Mouse (Mus musculus) myocyte (in vitro differentiated cells): ENCODE results near the gene Itpkb. TPM values are rescaled to one million over a fixed set of nuclear protein-coding genes. Genes with fewer than 3 reads are reported as not detected.

Experiments used
- H3K27me3 ChIP-seq: one replicate; pipeline ENCODE4 v1.6.1; 2011; ENCODE audit not compliant: control insufficient read depth, insufficient read depth, insufficient read length
- H3K36me3 ChIP-seq: one replicate; pipeline ENCODE4 v1.6.1; 2011; ENCODE audit not compliant: control insufficient read depth, insufficient read depth
- H3K4me2 ChIP-seq: one replicate; pipeline ENCODE4 v1.6.1; 2011; ENCODE audit warnings: low read depth, control low read depth
- H3K4me3 ChIP-seq: one replicate; pipeline ENCODE4 v1.5.1; 2011; ENCODE audit warnings: mild to moderate bottlenecking, control low read depth, moderate library complexity
- H3K79me2 ChIP-seq: one replicate; pipeline ENCODE4 v1.6.1; 2011; ENCODE audit not compliant: control insufficient read depth, insufficient read depth
- H3ac ChIP-seq: one replicate; pipeline ENCODE4 v1.6.1; 2011; ENCODE audit not compliant: control insufficient read depth, insufficient read length
- CEBPB ChIP-seq: IDR thresholded peaks from 2 replicates; pipeline ENCODE4 v1.6.1; 2011; ENCODE audit warnings: mild to moderate bottlenecking, moderate library complexity; ENCODE audit not compliant: poor library complexity, insufficient read depth, severe bottlenecking
- E2F4 ChIP-seq: IDR thresholded peaks from one replicate; pipeline ENCODE4 v1.6.1; 2011; ENCODE audit warnings: mild to moderate bottlenecking, control low read depth, moderate library complexity; ENCODE audit not compliant: insufficient read depth
- MAX ChIP-seq: IDR thresholded peaks from one replicate; pipeline ENCODE4 v1.6.1; 2011; ENCODE audit warnings: low read depth, mild to moderate bottlenecking, control low read depth
- MYOD1 ChIP-seq, 3 experiments: IDR thresholded peaks; one replicate each; pipeline ENCODE4 v1.6.1; 2011; ENCODE audit warnings: control low read depth in 2 of 3, low read depth in 2 of 3, mild to moderate bottlenecking in 2 of 3, moderate library complexity in 1 of 3; ENCODE audit not compliant: insufficient read length in 2 of 3, control insufficient read depth in 1 of 3
- MYOG ChIP-seq, 3 experiments: IDR thresholded peaks; one replicate each; pipeline ENCODE4 v1.6.1; 2011; ENCODE audit warnings: control low read depth in 2 of 3, low read depth in 2 of 3, mild to moderate bottlenecking in 2 of 3; ENCODE audit not compliant: insufficient read length in 2 of 3, control insufficient read depth in 1 of 3, insufficient read depth in 1 of 3
- POLR2A ChIP-seq: IDR thresholded peaks from one replicate; pipeline ENCODE4 v1.6.1; 2011; ENCODE audit warnings: low read depth, mild to moderate bottlenecking, control low read depth, moderate library complexity; ENCODE audit not compliant: insufficient read length
- POLR2AphosphoS2 ChIP-seq: IDR thresholded peaks from one replicate; pipeline ENCODE4 v1.6.1; 2011; ENCODE audit warnings: low read depth, control low read depth; ENCODE audit not compliant: insufficient read length
- REST ChIP-seq: IDR thresholded peaks from one replicate; pipeline ENCODE4 v1.6.1; 2011; ENCODE audit warnings: mild to moderate bottlenecking, control low read depth, moderate library complexity; ENCODE audit not compliant: insufficient read depth, insufficient read length
- SRF ChIP-seq: IDR thresholded peaks from one replicate; pipeline ENCODE4 v1.6.1; 2011; ENCODE audit warnings: low read depth; ENCODE audit not compliant: control insufficient read depth, insufficient read length
- TCF12 ChIP-seq: IDR thresholded peaks from one replicate; pipeline ENCODE4 v1.6.1; 2011; ENCODE audit warnings: mild to moderate bottlenecking, control low read depth; ENCODE audit not compliant: poor library complexity, insufficient read depth, severe bottlenecking
- TCF3 ChIP-seq: IDR thresholded peaks from one replicate; pipeline ENCODE4 v1.6.1; 2011; ENCODE audit warnings: low read depth, control low read depth; ENCODE audit not compliant: insufficient read length
- USF1 ChIP-seq: IDR thresholded peaks from one replicate; pipeline ENCODE4 v1.6.1; 2011; ENCODE audit warnings: low read depth, mild to moderate bottlenecking, control low read depth, moderate library complexity
- polyA plus RNA-seq: library from polyadenylated mRNA; unstranded; fragments of >200 nt; fragmentation: generic; extraction: Trizol; gene quantifications from one replicate; pipeline ENCODE4 v1.2.1, GENCODE M21; 2012; ENCODE audit warnings: missing spikeins

Itpkb gene
- polyA plus RNA-seq, 1 experiment: 1.1 TPM

DNA sequence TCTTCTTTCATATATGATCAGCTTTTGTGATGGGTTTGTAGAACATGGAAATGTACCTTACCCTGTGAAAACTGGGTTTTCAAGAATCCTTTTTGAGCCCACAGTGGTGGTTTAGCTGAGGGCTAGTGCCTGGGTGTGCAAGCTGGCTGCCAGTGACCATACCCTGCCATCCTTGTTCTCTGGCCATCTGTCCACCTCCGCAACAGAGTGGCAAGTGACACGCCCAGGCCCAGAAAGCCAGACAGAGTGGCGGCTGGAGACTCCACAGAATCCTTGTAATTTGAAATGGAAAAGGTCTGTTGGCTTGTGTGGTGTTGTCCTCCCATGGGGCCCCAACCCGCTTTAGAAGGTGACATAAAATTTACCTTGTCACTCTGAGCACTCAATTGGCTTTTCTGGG is 31.9 kb downstream of the Itpkb start:
- no peak for TF ChIP-seq E2F4
- TF ChIP-seq TCF3: no peak
- no peak for TF ChIP-seq POLR2A
- no peak for TF ChIP-seq REST
- no peak for TF ChIP-seq SRF
- no peak for TF ChIP-seq USF1
- TF ChIP-seq POLR2AphosphoS2: no peak
- TF ChIP-seq MYOG (IDR thresholded peaks at IDR 0.05; ENCODE audit: control insufficient read depth in 1 of 3, insufficient read depth in 1 of 3, insufficient read length in 2 of 3, low read depth in 2 of 3): no peak
- no peak for TF ChIP-seq MAX
- TF ChIP-seq CEBPB: no peak
- TF ChIP-seq TCF12: no peak
- no peak for TF ChIP-seq MYOD1 (IDR thresholded peaks at IDR 0.05; ENCODE audit: control insufficient read depth in 1 of 3, insufficient read length in 2 of 3, low read depth in 2 of 3)
- no peak overlapping the region for H3ac ChIP-seq
- H3K4me3 ChIP-seq: no peak overlapping the region
- H3K79me2 ChIP-seq: no peaks in the 10 kb centered on the region
- no peaks in the 10 kb centered on the region for H3K36me3 ChIP-seq
- peaks cover 4% of the 10 kb centered on the region for H3K27me3 ChIP-seq
- H3K4me2 ChIP-seq: no peak overlapping the region

- TF ChIP-seq MAX (no peak), TCF12 (no peak), E2F4 (no peak), REST (no peak), SRF (no peak), MYOD1 (IDR thresholded peaks at IDR 0.05; ENCODE audit: control insufficient read depth in 1 of 3, insufficient read length in 2 of 3, low read depth in 2 of 3) (no peak), MYOG (IDR thresholded peaks at IDR 0.05; ENCODE audit: control insufficient read depth in 1 of 3, insufficient read depth in 1 of 3, insufficient read length in 2 of 3, low read depth in 2 of 3) (no peak), CEBPB (no peak)
- Histone ChIP-seq H3K4me3 (no peak overlapping the region), H3K4me2 (no peak overlapping the region), H3K36me3 (no peaks in the 10 kb centered on the region), H3K79me2 (no peaks in the 10 kb centered on the region), H3ac (no peak overlapping the region), H3K27me3 (peaks cover 4% of the 10 kb centered on the region)
These were observed 32.6 kb downstream of the Itpkb start for GRCm38 (mm10) chr1:180362844-180363243.

- no peaks in the 10 kb centered on the region for H3K79me2 ChIP-seq
- peaks cover 4% of the 10 kb centered on the region for H3K27me3 ChIP-seq
- H3K4me2 ChIP-seq: no peak overlapping the region
- TF ChIP-seq POLR2A (no peak), TCF3 (no peak), SRF (no peak), MAX (no peak), MYOD1 (IDR thresholded peaks at IDR 0.05; ENCODE audit: control insufficient read depth in 1 of 3, insufficient read length in 2 of 3, low read depth in 2 of 3) (no peak), E2F4 (no peak), MYOG (IDR thresholded peaks at IDR 0.05; ENCODE audit: control insufficient read depth in 1 of 3, insufficient read depth in 1 of 3, insufficient read length in 2 of 3, low read depth in 2 of 3) (no peak), USF1 (no peak), POLR2AphosphoS2 (no peak), REST (no peak), TCF12 (no peak), CEBPB (no peak)
- H3K4me3 ChIP-seq: no peak overlapping the region
- H3ac ChIP-seq: no peak overlapping the region
- H3K36me3 ChIP-seq: no peaks in the 10 kb centered on the region
These were observed 33.0 kb downstream of the Itpkb start for GRCm38 (mm10) chr1:180363317-180363716.

DNA sequence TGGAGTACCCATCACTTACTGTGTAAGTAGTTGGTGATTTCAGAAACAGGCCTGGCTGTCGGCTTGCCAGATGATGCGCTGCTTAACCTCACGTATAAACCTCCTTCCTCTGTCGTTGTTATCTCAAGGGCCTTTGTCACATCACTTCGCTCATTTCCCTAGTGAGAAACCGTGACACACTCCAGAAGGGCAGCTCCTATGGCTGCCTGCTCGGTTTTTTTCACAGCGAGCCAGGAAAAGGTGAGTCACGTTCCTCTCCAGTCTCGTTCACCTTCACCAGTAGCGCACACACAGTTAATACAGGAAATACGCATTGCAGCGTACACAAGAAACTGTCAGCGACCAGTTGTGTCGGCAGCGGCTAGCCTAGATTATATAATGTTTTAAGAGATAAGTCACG is 33.7 kb downstream of the Itpkb start:
- H3K36me3 ChIP-seq: no peaks in the 10 kb centered on the region
- no peak overlapping the region for H3K4me2 ChIP-seq
- H3K27me3 ChIP-seq: peaks cover 4% of the 10 kb centered on the region
- no peak overlapping the region for H3K4me3 ChIP-seq
- H3ac ChIP-seq: no peak overlapping the region
- TF ChIP-seq MYOD1 (IDR thresholded peaks at IDR 0.05; ENCODE audit: control insufficient read depth in 1 of 3, insufficient read length in 2 of 3, low read depth in 2 of 3) (no peak), MYOG (IDR thresholded peaks at IDR 0.05; ENCODE audit: control insufficient read depth in 1 of 3, insufficient read depth in 1 of 3, insufficient read length in 2 of 3, low read depth in 2 of 3) (no peak), TCF12 (no peak), E2F4 (no peak), SRF (no peak), CEBPB (no peak), USF1 (no peak), MAX (no peak), POLR2A (no peak), POLR2AphosphoS2 (no peak), TCF3 (no peak)
- no peaks in the 10 kb centered on the region for H3K79me2 ChIP-seq

GRCm38 (mm10) chr1:180364720-180365119 is 34.4 kb downstream of the Itpkb start:
- Histone ChIP-seq H3K36me3 (no peaks in the 10 kb centered on the region), H3ac (no peak overlapping the region), H3K27me3 (peaks cover 4% of the 10 kb centered on the region), H3K4me3 (peak overlapping the region; percentile 27), H3K79me2 (no peaks in the 10 kb centered on the region), H3K4me2 (peak overlapping the region; percentile 96)
- TF ChIP-seq MYOG (IDR thresholded peaks at IDR 0.05; ENCODE audit: control insufficient read depth in 1 of 3, insufficient read depth in 1 of 3, insufficient read length in 2 of 3, low read depth in 2 of 3) (no peak), MYOD1 (IDR thresholded peaks at IDR 0.05; ENCODE audit: control insufficient read depth in 1 of 3, insufficient read length in 2 of 3, low read depth in 2 of 3) (no peak), E2F4 (no peak), TCF12 (no peak), POLR2A (no peak), MAX (no peak), SRF (no peak), TCF3 (no peak)
